Mouse (Mus musculus) thymus, postnatal 14 days (tissue): Measurements from ENCODE around the gene Btn2a2.

Experiments used
- DNase-seq: peaks from one replicate; pipeline ENCODE4 v3.0.0; 2021

Btn2a2 gene

GRCm38 (mm10) chr13:23491990-23492389 is 3.3 kb upstream of the Btn2a2 start:
- no peak for DNase-seq

DNA sequence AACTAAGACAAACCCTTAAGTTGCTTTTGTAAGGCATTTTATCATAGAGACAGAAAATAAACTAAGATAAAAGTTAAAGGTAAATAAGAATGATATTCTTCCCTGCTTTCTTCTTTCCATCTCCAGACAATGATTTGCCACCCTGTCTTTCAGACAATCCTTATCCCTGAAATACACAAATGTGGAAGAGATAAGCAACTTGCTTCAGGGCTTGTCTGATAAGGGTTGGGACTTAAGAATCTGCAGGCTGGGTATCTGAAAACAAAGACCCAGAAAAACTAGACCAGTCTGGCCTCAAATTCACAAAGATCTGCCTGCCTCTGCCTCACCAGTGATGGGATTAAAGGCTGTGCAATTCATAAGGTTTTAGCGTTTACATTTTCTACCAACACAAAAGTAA is 2.6 kb upstream of the Btn2a2 start:
- DNase-seq: no peak

- DNase-seq: no peak
Observed at GRCm38 (mm10) chr13:23490863-23491262, 2.2 kb upstream of the Btn2a2 start.

- DNase-seq: no peak
Observed at GRCm38 (mm10) chr13:23485271-23485670, 3.4 kb downstream of the Btn2a2 start.

DNA sequence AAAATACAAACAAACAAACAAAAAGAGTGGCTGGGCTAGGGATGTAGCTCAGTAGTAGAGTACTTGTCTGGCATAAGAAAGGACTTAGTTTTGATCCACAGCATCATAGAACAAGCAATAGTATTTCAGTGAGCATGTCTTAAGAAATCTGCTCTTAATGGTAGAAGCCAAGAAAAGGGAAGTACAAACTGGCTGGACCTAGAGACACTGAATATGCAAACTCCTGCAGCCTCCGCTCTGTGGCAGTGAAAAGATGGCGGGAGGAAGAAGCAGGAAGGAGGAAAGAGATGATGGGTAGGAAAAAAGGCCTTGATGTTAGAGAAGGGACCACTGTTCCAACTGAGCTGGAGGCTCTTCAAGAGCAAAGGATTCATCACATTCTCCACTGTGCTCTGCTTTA is 5.5 kb downstream of the Btn2a2 start:
- DNase-seq: no peak

DNA sequence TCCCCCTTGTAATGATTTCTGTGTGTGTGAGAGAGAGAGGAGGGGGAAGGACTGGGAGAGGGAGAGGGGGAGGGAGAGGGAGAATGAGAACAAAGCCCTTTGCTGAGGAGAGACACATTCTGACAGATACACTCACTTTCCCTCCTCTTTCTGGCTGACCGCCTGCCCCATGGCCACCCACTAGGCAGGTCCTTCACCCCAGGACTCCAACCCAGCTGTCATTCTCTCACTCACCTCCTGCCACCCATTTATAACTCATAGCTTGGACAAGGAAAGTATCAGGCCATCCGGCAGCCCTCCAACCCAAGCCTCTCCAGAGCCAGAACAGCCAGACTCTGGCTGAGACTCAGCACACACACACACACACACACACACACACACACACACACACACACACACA is 13.0 kb downstream of the Btn2a2 start:
- DNase-seq: no peak

DNA sequence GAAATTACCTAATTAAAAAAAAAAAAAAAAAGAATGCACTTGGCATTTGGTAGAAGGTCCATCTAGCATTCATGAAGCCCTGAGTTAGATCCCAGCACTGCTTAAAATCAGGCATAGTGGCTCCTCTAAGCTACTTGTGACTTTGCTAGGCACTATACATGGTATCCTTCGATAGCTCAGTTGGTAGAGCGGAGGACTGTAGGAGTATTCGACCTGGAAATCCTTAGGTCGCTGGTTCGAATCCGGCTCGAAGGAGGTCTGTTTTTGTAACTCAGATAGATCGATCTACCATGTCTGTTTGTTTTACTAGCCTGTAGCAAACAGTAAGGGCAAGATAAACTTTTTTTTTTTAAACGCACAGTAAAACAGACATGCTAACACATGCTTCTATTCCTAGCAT is 21.7 kb downstream of the Btn2a2 start:
- DNase-seq: peak; percentile 85

- DNase-seq: no peak
Observed at GRCm38 (mm10) chr13:23466306-23466705, 22.4 kb downstream of the Btn2a2 start.

- peak; percentile 28 for DNase-seq
Observed at GRCm38 (mm10) chr13:23465600-23466109, 23.0 kb downstream of the Btn2a2 start, which contains the start of gene Btn1a1. Gene Btn1a1 (minus strand): TSS chr13:23465901.

DNA sequence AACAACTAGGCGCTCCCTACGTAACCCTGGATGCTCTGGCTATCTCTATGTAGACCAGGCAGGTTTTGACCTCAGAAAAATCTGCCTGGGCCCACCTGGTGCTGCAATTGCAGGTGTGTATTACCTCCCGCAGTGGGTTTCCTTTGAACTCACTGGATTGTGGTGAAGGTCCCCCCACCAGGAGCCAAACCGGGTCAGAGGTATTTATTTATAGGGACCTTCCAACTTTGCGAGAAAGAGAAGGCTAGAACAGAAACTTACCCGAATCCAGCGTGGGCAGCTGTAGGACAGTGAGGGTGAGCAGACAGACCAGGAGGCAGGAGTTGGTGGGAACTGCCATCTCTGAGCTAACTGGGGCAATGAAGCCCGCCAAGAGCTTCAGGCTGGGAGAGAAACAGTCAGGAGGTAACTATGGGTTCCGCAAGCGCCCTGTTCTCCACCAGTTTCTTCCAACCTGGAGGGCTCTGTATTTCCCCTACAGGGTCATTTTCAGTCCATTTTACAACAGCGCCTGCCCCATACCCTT is 23.8 kb downstream of the Btn2a2 start:
- DNase-seq: peak; percentile 14

DNA sequence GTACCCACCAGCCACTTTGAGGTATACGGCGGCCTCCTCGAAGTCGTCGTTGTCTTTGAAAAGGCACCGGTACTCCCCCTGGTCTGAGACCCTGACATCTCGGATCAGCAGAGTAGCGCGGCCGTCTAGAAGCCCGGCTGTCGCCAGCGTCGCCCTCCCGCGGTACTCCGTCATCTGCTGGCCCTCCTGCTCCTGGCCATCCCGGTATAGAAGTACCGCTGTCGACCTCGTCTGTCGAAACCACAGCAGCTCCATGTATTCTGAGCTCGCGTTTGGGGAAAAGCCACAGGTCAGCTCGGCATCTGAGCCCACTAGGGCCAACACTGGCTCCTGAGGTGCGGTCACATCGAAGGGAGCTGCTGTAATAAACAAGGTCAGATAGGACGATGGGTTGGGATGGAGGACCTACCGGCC is 24.4 kb downstream of the Btn2a2 start:
- peak; percentile 37 for DNase-seq

DNA sequence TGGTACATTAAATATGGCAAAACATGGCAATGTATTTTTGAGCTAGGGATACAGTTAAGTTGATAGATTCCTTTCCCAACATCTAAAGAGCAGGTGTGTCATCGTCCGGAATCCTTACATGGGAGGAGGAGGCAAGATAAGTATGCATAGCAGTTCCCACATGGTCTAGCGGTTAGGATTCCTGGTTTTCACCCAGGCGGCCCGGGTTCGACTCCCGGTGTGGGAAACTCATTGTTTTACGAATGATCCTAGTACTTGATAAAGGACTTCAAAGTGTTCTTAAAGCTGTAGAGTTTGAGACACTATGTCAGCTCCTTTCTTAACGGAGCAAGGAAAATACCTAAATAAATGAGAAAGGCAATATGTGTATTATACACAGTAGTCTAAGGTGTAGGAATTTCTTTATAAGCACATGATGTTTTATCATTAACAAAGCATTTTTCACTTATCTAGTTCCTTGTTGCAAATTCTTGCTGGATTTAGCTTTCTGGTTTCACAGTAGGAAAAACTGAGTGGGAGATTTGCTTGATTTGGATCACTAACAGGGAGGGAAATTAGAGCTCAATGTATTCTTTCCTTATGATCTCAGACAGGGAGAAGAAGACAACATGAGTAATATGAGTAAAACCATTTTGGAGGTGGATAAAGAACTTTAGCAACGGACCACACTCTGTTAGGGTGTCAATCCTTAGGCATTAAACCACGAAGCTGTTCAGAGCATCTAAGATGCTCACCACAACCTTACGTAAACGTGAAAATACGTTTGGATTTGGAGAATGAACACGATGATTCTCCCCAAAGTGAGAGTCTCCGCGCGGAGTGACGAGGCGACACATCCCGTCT is 25.1 kb downstream of the Btn2a2 start:
- peak; percentile 73 for DNase-seq

- no peak for DNase-seq
Observed at GRCm38 (mm10) chr13:23462669-23463068, 26.0 kb downstream of the Btn2a2 start.

GRCm38 (mm10) chr13:23462063-23462462 is 26.6 kb downstream of the Btn2a2 start:
- DNase-seq: no peak

- no peak for DNase-seq
Observed at GRCm38 (mm10) chr13:23459264-23459846, 29.3 kb downstream of the Btn2a2 start.

DNA sequence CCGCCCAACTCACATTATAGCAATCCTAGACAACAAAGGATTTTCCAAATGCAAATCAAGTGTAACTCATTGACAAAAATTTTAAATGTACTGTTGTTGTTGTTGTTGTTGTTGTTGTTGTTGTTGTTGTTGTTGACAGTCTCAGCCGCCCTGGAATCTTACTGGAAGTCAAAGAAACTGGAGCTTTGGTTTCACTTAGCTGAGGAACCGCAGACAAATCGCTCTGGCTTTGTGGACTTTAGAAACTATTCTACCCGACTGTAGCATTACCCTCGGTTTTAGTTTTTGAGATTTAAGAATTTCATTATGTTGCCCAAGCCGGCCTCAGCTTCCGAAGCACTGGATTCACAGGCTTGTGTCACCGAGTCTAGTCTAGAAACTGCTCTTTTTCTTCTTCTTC is 34.7 kb downstream of the Btn2a2 start:
- no peak for DNase-seq

GRCm38 (mm10) chr13:23453362-23453862 is 35.2 kb downstream of the Btn2a2 start:
- DNase-seq: peak; percentile 80

DNA sequence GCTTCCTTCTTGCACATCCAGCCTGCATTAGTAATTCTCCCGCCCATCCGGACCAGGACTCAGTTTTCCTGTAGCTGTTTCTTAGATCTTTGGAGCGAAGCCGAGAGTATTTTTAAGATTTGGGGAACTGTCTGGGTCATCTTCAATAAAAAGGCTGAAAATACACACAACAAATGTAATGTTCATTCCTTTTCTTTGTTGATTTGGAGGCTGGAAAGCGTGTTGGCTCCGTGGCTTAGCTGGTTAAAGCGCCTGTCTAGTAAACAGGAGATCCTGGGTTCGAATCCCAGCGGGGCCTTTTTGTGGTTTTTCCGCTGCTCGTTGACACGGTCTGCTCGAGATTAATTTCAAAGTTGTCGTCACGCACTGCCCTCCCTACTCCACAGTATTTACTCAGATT is 38.3 kb downstream of the Btn2a2 start:
- peak; percentile 89 for DNase-seq

DNA sequence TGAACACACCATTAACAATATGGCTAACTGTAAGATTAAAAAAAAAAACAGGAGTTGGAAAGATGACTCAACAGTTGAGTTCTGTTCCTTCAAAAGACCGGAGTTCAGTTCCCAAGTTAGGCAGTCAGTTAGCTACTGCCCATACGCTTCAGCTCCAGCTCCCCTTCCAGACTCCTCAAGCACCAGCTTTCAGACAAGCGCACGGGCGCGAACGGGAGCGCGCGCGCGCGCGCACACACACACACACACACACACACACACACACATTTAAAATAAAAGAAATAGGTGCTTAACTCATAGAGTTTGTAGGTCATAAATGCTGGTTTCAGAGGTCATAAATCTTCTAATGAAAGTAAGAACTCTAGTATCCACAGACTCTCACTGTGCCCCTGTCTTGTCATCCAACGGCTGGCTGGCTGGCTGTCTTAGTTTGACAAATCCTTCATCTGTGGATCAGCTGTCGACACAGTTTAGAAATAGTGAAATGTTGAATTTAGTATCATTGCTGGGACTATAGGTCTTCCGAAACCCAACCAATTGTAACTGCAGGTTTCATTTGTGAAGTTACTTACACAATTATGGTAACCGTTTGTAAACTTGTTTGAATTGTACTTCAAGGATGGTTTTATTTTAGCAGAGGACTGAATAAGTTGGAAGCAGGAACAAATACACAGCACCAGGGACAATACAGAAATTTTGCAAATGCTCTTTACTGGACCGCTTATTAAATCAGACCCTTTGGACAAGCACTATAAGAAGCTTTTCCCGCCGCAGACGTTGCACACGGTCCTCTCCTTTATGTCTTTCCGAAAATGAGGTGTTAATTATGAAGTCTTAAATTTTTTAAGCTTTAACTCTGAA is 39.2 kb downstream of the Btn2a2 start:
- peak; percentile 58 for DNase-seq

DNA sequence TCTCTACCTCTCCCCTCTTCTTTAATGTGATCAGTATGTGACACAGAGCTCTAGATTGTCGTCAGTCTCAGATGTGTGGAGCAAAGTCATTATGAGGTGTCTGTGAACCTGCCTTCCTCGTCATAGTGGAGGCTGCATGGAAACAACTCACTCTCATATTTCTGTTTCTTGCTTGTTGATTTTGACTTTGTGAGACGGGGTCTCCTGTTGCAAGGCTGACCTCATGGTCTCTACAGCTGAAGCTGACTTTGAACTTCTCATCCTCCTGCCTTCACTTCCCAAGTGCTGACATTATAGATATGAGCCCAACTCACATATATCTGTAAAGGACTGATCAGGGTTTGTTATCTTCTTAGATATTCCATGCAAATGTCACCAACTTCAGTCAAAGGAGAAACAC is 39.9 kb downstream of the Btn2a2 start:
- DNase-seq: no peak

- DNase-seq: peak; percentile 82
Observed at GRCm38 (mm10) chr13:23446498-23446952, 42.1 kb downstream of the Btn2a2 start.

DNA sequence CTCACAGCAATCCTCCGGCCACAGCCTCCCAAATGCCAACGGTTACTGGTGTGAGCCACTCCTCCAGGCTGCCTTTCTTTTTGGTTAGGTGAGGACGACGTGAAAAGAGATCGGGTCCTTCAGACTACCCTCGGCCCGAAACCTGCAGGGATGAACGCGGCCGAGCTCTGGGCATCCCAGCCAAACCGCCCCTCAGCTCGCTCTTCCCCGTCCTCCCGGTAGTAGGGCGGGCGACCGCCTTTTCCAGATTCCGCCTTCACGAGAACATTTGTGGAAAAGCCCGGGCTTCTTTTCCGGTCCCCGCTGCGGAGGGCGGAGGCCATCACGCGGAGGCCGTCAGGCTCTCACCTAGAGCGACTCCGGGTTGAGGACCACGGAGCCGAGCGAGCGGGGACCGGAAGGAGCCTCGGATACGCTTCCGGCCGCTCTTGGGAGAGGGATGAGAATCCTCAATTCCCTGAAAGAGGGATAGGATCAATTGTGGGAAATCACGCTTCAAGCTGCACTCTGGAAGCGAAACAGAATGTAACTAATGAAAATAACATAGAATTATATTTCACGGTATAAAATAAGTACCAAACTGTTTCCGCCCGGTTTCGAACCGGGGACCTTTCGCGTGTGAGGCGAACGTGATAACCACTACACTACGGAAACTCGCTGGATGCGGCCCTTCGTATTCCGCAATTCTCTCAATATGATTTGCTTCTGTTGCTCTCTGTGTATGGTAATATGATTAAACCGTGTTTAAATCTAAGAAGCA is 42.9 kb downstream of the Btn2a2 start:
- DNase-seq: peak; percentile 92
